Mouse (Mus musculus) C2C12 (cell line): ENCODE data around the gene Itpr1. TPM values are rescaled to one million over a fixed set of nuclear protein-coding genes. Genes with fewer than 3 reads are reported as not detected.

ENCODE experiments used
- H3K27me3 ChIP-seq: one replicate; pipeline ENCODE4 v1.6.1; 2011; ENCODE audit not compliant: control insufficient read depth, insufficient read depth, insufficient read length
- H3K36me3 ChIP-seq: one replicate; pipeline ENCODE4 v1.6.1; 2011; ENCODE audit not compliant: control insufficient read depth, insufficient read depth
- H3K4me3 ChIP-seq: one replicate; pipeline ENCODE4 v1.5.1; 2011; ENCODE audit warnings: mild to moderate bottlenecking, control low read depth; ENCODE audit not compliant: poor library complexity, insufficient read depth, severe bottlenecking
- H3K79me2 ChIP-seq: one replicate; pipeline ENCODE4 v1.6.1; 2011; ENCODE audit not compliant: control insufficient read depth, insufficient read depth
- H3K79me3 ChIP-seq: one replicate; pipeline ENCODE4 v1.6.1; 2011; ENCODE audit warnings: low read depth, control low read depth
- H3ac ChIP-seq: one replicate; pipeline ENCODE3; 2011; ENCODE audit warnings: low read depth; ENCODE audit not compliant: control insufficient read depth, insufficient read length
- CEBPB ChIP-seq: IDR thresholded peaks from one replicate; pipeline ENCODE4 v1.6.1; 2011; ENCODE audit warnings: low read depth, mild to moderate bottlenecking, control low read depth, moderate library complexity
- CTCF ChIP-seq: IDR thresholded peaks from one replicate; pipeline ENCODE4 v1.5.1; 2011; ENCODE audit not compliant: control insufficient read depth, insufficient read depth, insufficient read length
- FOSL1 ChIP-seq: IDR thresholded peaks from one replicate; pipeline ENCODE4 v1.8.0; 2011; ENCODE audit warnings: mild to moderate bottlenecking, low read length; ENCODE audit not compliant: poor library complexity, insufficient read depth, severe bottlenecking
- MAX ChIP-seq: IDR thresholded peaks from one replicate; pipeline ENCODE4 v1.6.1; 2011; ENCODE audit warnings: mild to moderate bottlenecking, control low read depth
- MYOD1 ChIP-seq: IDR thresholded peaks from one replicate; pipeline ENCODE4 v1.6.1; 2011; ENCODE audit warnings: low read depth; ENCODE audit not compliant: control insufficient read depth, insufficient read length
- MYOG ChIP-seq: IDR thresholded peaks from one replicate; pipeline ENCODE4 v1.6.1; 2011; ENCODE audit not compliant: control insufficient read depth, insufficient read length; ENCODE audit errors: extremely low read depth
- USF1 ChIP-seq: IDR thresholded peaks from one replicate; pipeline ENCODE4 v1.6.1; 2011; ENCODE audit warnings: low read depth, mild to moderate bottlenecking, control low read depth, moderate library complexity
- polyA plus RNA-seq: library from polyadenylated mRNA; unstranded; fragments of >200 nt; fragmentation: generic; extraction: Trizol; gene quantifications from one replicate; pipeline ENCODE4 v1.2.1, GENCODE M21; 2012; ENCODE audit warnings: missing spikeins

Gene Itpr1
- polyA plus RNA-seq, 1 experiment: 4.9 TPM

DNA sequence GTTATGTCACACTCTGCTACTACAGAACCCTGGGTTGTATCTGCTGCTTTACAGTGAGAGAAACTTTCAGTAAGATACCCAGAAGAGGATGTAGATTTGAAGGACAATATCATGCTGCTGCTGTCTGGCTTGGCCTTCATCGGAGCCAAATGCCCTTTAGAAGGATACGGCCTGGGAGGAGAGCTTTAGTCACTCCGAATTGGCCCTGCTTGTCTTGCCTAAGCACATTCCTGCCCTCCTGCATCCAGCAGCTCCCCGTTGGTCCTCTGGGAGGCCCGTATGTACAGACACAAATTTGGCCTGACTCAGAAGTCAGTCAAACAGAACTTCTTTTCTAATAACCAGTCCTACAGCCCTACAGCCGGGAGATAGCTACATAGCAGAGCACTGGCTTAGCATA lies 21.6 kb downstream of the Itpr1 start:
- no peak overlapping the region for H3ac ChIP-seq
- no peaks in the 10 kb centered on the region for H3K79me2 ChIP-seq
- H3K27me3 ChIP-seq: no peaks in the 10 kb centered on the region
- TF ChIP-seq MYOG (no peak), FOSL1 (no peak), CEBPB (no peak), USF1 (no peak), CTCF (no peak), MAX (no peak), MYOD1 (no peak)
- H3K4me3 ChIP-seq: no peak overlapping the region
- H3K36me3 ChIP-seq: no peaks in the 10 kb centered on the region
- H3K79me3 ChIP-seq: no peaks in the 10 kb centered on the region

DNA sequence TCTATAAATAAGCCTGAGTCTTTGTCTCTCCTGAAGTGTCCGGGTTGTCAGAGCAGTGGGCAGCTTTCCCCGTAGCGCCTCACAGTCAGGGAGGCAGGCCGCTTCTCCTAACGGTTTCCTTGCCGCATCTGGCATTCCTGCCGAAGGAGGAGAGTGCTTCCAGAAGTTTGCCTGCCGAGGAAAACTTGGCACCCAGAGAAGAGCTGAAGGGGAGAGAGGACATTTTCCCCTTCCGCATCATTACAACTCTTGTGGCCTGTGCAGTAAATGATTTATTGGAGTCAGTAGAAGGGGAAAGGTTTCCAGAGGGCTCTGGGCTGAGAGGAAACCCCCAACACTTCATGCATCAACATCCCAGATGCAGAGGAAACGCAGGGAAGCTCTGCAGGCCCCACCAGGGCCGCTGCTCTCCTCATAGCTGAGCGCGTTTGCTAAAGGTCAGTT lies 22.8 kb downstream of the Itpr1 start:
- H3ac ChIP-seq: no peak overlapping the region

DNA sequence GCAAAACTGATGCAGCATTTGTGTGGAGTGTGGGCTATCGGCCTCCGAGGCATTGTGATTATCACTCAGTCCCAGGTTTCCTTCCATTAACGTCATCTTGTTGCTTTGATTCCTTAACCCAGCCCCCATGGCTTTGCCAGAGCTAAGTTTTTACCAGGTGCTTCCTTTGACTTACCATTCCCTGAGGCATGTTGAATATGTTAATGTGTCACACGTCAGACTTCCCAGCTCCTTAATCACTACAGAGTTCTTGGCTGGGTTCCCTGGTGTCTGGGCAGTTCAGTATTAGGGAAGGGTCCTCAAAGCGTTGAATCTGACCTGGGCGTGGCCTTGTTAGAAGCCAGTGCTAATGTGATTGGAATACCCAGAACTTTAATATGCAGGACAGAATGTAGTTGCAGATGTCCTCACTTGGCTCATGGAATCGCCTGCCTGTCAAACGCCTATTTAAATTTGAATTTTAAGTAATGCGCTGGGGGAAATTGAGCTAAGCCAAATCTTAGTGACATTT lies 23.6 kb downstream of the Itpr1 start:
- Histone ChIP-seq H3K36me3 (no peaks in the 10 kb centered on the region), H3K4me3 (no peak overlapping the region), H3ac (no peak overlapping the region), H3K79me2 (no peaks in the 10 kb centered on the region), H3K27me3 (no peaks in the 10 kb centered on the region), H3K79me3 (no peaks in the 10 kb centered on the region)
- TF ChIP-seq MYOG (no peak), CEBPB (no peak), MYOD1 (no peak)

More for the DNA sequence above, 22.8 kb downstream of the Itpr1 start:
- no peaks in the 10 kb centered on the region for H3K27me3 ChIP-seq
- H3K79me3 ChIP-seq: no peaks in the 10 kb centered on the region
- no peak overlapping the region for H3K4me3 ChIP-seq
- no peaks in the 10 kb centered on the region for H3K36me3 ChIP-seq
- H3K79me2 ChIP-seq: no peaks in the 10 kb centered on the region
- TF ChIP-seq CTCF (no peak), CEBPB (no peak), USF1 (no peak), MAX (no peak), MYOG (no peak), FOSL1 (no peak), MYOD1 (no peak)

DNA sequence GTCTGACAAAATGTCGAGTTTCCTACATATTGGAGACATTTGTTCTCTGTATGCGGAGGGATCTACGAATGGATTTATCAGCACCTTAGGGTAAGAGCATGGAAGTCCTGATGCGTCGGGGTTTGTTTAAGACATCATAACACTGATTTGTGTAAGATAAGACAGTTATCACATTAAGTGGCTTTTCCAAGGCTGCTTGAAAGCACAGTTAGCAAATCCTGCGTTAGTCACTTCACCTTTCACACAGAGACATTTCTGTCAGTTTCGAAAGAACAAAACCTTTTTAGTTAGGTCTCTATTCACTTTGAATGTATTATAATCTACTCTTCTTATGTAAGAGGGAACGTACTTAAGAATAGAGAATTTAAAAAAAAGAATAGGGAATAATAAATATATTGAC lies 24.1 kb downstream of the Itpr1 start:
- H3K36me3 ChIP-seq: no peaks in the 10 kb centered on the region
- H3K79me3 ChIP-seq: no peaks in the 10 kb centered on the region
- H3K4me3 ChIP-seq: no peak overlapping the region
- no peak for TF ChIP-seq USF1
- H3ac ChIP-seq: no peak overlapping the region
- H3K79me2 ChIP-seq: no peaks in the 10 kb centered on the region
- no peaks in the 10 kb centered on the region for H3K27me3 ChIP-seq

- H3K36me3 ChIP-seq: no peaks in the 10 kb centered on the region
- no peaks in the 10 kb centered on the region for H3K79me3 ChIP-seq
- no peak overlapping the region for H3ac ChIP-seq
- no peaks in the 10 kb centered on the region for H3K27me3 ChIP-seq
- no peaks in the 10 kb centered on the region for H3K79me2 ChIP-seq
- H3K4me3 ChIP-seq: no peak overlapping the region
- TF ChIP-seq MYOG: no peak
- no peak for TF ChIP-seq MYOD1
- no peak for TF ChIP-seq USF1
- no peak for TF ChIP-seq MAX
- no peak for TF ChIP-seq CEBPB
Measured at GRCm38 (mm10) chr6:108237585-108237984, 24.7 kb downstream of the Itpr1 start.

DNA sequence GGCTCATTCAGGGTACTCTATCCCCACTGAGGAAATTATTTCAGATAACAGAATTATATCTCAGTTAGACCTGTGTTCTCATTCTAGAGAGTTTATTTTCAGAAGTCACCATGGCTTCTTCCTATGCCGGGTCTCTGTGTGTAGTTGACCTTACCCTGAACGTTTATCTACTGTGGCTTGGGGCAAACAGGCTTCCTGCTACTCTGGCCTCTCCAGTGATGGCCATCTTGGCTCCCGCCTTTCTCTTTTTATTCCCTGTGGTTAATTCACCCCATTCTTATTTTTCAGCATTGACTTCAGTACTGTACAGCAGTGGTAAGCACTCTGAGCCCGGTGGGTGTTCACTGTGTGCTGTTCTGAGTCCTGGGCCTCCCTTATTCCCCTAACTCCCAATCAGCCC lies 25.1 kb downstream of the Itpr1 start:
- H3K79me3 ChIP-seq: no peaks in the 10 kb centered on the region
- no peaks in the 10 kb centered on the region for H3K27me3 ChIP-seq
- H3K79me2 ChIP-seq: no peaks in the 10 kb centered on the region
- no peak overlapping the region for H3ac ChIP-seq
- no peaks in the 10 kb centered on the region for H3K36me3 ChIP-seq
- no peak overlapping the region for H3K4me3 ChIP-seq
- TF ChIP-seq USF1 (no peak), FOSL1 (no peak), CTCF (no peak), MYOD1 (no peak), CEBPB (no peak), MYOG (no peak), MAX (no peak)
